Mouse (Mus musculus): ENCODE measurements around the gene Osbp.

Gene Osbp

DNA sequence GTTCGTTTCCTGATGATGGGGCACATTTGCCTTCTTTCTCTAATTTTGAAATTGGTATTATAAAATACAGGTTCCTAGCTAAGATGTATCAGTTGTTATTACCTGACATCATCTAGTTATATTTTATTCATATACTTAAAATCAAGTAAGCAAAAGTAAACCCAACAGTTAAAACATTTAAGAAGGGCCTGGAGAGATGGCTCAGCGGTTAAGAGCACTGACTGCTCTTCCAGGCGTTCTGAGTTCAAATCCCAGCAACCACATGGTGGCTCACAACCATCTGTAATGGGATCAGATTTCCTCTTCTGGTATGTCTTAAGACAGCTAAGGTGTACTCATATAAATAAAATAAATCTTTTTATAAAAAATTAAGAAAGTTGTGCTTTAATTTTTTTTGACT, 22.1 kb downstream of the Osbp start:
- no peak for DNase-seq (ENCODE audit: low spot score in 2 of 2)

DNA sequence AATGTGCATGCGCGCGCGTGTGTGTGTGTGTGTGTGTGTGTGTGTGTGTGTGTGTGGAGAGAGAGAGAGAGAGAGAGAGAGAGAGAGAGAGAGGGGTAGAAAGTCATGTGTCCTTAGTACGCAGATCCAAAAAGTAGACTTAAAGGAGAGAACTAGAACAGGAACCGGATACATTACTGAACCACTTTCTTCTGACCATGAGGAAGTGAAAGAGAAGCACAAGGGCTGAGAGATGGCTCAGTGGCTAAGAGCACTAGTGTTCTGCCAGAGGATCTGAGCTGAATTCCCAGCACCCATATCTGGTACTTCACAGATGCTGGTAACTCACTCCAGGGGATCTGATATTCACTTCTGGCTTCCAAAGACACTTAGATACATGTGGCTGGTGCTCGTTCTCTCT, 23.6 kb downstream of the Osbp start:
- no peak for DNase-seq (ENCODE audit: low spot score in 2 of 2)

GRCm38 (mm10) chr19:11992034-11992433, 26.3 kb downstream of the Osbp start:
- DNase-seq (ENCODE audit: low spot score in 2 of 2), result no peak

- no peak for DNase-seq (ENCODE audit: low spot score in 2 of 2)
Observed at GRCm38 (mm10) chr19:11992441-11993029, 26.8 kb downstream of the Osbp start.

DNA sequence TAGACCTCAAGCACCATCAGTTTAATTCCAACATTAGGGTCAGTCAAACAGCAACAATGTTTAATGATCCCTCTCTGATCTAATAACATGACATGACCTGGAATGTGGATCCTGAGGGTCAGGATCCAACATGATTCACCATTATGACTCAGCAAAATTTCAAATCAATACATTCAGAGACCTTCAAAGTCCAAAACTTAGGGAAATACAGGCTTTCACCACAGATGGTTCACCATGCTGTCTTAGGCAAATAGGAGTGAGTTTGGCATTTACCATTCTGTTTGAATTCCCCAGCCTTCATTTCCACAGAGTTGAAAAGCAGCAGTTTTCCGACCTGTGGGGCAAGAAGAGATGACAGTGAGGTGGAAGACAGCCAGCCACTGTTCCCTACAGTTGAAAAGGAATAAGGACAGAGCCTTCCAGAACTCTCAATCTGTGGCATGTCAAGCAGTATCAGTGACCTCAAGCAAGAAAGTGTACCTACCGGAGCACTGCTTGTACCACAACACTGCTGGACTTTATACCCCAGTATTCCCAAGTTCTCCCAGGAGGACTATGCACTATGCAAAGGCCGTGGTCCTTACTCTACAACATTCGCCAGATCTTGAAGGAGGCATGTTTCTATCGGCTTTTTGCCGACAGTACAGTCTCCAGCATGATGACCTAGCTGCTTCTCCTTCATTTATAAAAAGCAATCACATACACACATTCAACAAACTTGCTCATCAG, 29.1 kb downstream of the Osbp start:
- no peak for DNase-seq (ENCODE audit: low spot score in 2 of 2)

DNA sequence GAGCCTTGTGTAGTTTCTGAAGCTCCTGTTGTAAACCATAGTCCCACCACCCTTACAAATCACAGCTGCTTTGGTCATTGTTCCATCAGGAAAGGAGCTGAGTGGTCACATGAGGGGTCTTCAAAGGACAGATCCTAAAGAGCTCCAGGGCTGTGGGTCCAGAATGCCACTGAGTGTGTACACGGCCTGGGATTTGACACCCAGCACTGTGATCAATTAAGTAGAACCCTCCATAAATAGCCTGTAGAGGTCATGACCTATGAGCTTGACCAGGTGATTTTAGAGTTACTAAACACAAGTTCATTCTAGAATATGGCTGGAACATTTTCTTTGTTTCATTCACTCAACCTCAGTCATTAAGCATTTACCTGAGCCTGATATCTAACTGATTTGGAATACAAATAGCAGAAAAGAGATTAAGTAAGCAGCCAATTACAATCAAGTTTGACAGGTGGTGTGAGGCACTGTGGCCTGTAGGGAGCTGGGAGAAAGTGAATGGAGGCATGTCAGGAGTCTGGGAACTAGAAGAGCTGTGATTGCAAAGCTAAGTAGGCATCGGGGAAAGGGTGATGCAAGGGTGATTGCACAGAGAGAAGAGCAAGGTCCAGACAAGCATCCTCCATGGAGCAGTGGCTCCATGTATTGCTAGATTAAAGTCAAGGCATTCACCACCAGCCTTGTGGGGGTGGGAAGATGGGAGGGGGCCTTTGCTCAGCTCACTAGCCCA, 30.1 kb downstream of the Osbp start:
- no peak for DNase-seq (ENCODE audit: low spot score in 2 of 2)

GRCm38 (mm10) chr19:12001686-12002085, 35.9 kb downstream of the Osbp start:
- no peak for DNase-seq (ENCODE audit: low spot score in 2 of 2)

DNA sequence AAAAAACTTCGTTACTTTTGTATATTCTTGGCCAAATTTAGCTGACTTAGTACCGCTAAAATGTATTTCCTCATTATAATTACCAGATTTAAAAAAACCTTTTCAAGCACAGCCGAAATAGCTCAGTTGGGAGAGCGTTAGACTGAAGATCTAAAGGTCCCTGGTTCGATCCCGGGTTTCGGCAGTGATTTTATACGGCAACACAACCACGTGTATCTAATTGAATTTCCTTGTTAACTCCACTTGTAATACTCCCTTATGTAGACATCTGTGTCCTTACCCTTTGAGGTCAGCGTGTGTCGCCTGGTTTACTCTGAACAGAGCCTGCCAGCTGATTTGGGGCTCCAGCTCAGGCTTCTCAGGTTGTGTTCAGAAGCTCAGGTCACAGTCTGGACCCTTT, 36.4 kb downstream of the Osbp start:
- peak; percentile 73 to 75 for DNase-seq (ENCODE audit: low spot score in 2 of 2)

- peak in 1 of 2 experiments; percentile 38 for DNase-seq (ENCODE audit: low spot score in 2 of 2)
Observed at GRCm38 (mm10) chr19:12002791-12003190, 37.0 kb downstream of the Osbp start.

GRCm38 (mm10) chr19:12003568-12003967, 37.8 kb downstream of the Osbp start:
- DNase-seq (ENCODE audit: low spot score in 2 of 2), result no peak

DNA sequence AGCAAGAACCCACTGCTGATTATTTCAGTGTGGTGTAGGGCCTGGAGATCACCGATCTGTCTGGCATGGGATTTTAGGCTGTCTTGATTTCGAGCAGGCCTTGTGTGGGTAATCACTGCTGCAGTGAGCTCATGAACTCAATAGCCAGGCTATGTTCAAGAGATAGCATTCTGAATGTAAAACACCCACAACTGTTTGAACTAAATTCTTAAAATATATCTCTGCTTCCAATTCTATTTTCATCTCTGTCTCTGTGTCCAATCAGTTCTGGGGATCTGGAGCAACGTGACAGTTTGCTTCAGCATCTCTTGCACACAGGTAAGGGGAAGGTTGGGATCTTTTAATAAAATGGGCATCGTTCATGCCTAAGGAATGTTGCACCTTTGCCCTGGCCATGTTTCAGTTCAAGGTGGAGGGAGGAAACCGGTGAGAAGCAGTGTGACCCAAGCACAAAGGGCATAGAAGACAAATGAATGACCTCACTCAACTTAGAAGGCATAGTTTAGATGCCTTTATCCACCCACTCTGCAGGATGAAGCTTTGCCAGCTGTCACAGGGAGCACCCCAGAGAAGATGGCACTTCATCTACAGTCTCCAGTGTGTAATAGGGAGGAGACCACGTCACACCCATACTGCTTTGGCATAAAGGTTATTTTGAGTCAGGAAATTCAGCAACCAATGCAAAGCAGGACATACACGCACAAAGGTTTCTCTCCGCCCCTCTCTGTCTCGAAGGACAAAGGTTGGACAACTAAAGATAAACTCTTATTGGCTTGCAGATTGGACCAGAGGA, 38.7 kb downstream of the Osbp start:
- DNase-seq (ENCODE audit: low spot score in 2 of 2), result peak in 1 of 2 experiments; percentile 54

DNA sequence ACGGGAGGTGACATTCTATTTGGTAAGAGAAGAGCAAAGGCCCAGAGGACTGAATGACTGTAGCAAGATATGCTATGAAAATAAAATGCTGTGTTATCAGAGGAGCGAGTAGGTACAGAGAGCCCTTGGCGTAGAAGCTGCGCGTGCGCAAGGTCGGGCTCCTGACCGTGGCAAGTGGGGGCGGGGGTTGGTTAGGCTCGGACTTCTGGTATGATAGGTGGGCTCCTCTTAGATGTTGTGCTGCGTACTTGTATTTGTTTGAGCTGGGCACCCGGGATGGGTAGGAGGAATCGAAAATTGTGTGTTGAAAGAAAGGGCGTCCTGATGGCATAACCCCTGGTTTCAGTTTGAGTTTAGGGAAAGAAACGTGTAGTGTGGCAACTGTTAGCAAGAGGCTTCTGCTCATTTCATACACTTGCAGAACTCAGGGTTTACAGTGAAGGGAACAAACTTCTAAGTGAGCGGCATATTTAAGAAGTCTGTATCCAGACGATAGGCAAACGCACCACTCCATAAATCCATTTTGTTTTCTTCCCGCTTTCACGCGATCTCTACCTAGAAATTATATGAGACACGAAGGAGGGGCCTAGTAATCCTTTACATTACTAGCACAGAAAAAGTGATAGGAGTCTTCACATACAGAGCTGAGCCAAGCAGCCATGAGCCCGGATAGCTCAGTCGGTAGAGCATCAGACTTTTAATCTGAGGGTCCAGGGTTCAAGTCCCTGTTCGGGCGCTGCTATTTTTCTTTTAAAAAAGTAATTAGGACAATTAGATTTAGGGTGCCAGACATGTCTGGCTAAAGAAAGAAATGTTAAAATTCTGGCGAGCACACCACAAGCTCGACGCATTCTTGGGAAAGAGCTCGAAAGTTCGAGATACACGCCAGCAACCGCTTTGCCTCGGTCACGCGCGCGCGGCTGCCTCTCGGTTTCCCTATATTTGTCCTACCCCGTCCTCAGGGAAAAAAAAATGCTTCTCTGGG, 39.9 kb downstream of the Osbp start:
- DNase-seq (ENCODE audit: low spot score in 2 of 2), result peak; percentile 89 to 90

GRCm38 (mm10) chr19:12006361-12006947, 40.7 kb downstream of the Osbp start:
- peak; percentile 41 to 48 for DNase-seq (ENCODE audit: low spot score in 2 of 2)

DNA sequence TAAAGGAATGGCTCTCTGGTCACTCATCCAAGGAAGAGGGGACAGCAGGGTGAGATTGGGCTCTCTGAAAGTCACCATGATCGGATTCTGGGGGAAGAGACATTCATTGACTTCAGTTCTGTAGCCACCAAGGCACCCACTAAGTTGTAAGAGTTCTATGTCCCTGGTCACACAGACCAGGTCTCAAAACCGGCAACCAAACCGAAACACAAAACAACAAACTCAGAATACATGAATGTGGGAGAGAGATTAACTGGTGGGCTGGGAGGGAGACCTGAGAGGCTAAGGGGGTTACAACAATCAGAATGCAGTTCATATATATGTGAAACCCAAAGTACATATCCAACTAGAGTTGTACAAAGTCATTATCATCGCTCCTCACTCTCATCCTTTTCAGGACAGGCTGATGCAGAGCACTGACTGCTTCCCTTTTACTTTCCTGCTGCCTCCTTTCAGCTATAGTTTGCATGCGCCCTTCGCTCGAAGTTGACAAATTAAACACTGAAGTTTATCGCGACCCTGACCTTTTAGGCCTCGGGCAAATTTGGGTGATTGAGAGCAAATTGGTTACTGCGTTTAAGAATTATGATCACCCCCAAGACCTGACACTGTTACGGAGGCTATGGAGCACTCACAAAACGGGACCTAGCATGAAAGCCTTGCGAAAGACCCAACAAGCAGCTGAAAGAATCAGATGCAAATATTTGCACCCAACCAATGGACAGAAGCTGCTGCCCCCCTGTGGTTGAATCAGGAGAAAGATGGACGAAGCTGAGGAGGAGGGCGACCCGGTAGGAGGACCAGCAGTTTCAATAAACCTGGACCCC, 41.6 kb downstream of the Osbp start:
- DNase-seq (ENCODE audit: low spot score in 2 of 2), result peak; percentile 47 to 58

DNA sequence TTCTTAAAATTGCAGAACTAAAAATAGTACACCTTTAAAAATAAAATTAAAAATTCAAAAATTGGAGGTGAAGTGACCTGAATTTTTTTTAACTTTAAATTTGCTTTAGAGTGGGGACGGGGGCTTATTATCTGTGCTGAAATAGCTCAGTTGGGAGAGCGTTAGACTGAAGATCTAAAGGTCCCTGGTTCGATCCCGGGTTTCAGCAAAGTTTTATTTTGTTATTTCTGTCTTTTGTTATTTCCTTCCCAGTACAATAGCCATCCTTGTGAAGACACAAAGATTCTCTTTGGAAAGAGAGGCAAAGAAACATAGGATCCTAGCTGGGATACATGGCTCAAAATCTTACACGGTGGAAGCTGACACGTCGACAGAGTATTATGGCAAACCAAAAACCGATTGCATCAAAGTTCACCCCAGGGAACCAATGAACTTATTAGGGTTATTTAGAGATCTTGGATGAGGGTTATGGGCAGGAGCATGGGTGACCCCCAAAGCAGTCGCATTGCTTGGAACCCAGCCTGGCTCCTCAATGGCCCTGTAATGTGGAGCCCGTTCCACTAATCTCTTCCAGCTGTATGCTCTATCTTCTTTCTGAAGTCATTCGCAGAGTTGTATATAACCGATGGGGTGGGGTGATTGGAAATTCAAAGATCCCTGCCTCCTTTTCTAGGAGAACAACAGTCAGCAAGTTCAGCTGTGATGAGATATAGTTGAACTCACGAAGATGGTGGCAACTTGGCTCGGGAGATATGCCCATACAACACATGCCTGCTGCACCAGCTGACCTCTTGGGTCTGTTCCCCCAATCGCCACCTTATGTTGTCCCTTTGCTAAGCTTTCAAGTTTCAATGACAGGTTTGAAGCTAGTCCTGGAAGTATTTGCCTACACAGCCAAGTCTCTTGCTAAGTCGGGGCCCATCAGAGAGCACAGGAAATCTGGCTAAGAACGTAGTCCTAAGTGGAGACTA, 43.0 kb downstream of the Osbp start:
- peak in 1 of 2 experiments; percentile 36 for DNase-seq (ENCODE audit: low spot score in 2 of 2)

GRCm38 (mm10) chr19:12009501-12010280, 44.0 kb downstream of the Osbp start:
- peak; percentile 79 to 81 for DNase-seq (ENCODE audit: low spot score in 2 of 2)

GRCm38 (mm10) chr19:12010281-12010771, 44.6 kb downstream of the Osbp start:
- peak; percentile 68 to 74 for DNase-seq (ENCODE audit: low spot score in 2 of 2)

Data from right cerebral cortex, postnatal 10 days (tissue).